Mouse (Mus musculus): Measurements from ENCODE around the gene Ganc.

Gene Ganc

GRCm38 (mm10) chr2:120452600-120452999 lies 48.9 kb downstream of the Ganc start:
- no peak for DNase-seq

GRCm38 (mm10) chr2:120454987-120455386 lies 51.3 kb downstream of the Ganc start:
- DNase-seq, result no peak

GRCm38 (mm10) chr2:120455719-120456118 lies 52.0 kb downstream of the Ganc start, which contains the start of gene Capn3:
TSS of gene Capn3 (plus strand) at chr2:120456019.
- DNase-seq, result no peak

GRCm38 (mm10) chr2:120460216-120460615 lies 56.5 kb downstream of the Ganc start:
- DNase-seq, result no peak

- no peak for DNase-seq
These were observed 59.6 kb downstream of the Ganc start for GRCm38 (mm10) chr2:120463328-120463727.

- DNase-seq, result no peak
These were observed 60.4 kb downstream of the Ganc start for GRCm38 (mm10) chr2:120464091-120464490.

GRCm38 (mm10) chr2:120464732-120465396 lies 61.2 kb downstream of the Ganc start:
- no peak for DNase-seq

GRCm38 (mm10) chr2:120465397-120465785 lies 61.7 kb downstream of the Ganc start:
- no peak for DNase-seq

GRCm38 (mm10) chr2:120468011-120468410 lies 64.3 kb downstream of the Ganc start:
- no peak for DNase-seq

GRCm38 (mm10) chr2:120469220-120469619 lies 65.5 kb downstream of the Ganc start:
- no peak for DNase-seq

GRCm38 (mm10) chr2:120469715-120470114 lies 66.0 kb downstream of the Ganc start:
- no peak for DNase-seq

GRCm38 (mm10) chr2:120470856-120471255 lies 67.2 kb downstream of the Ganc start:
- no peak for DNase-seq

GRCm38 (mm10) chr2:120476277-120477087 lies 72.8 kb downstream of the Ganc start:
- DNase-seq, result no peak

GRCm38 (mm10) chr2:120478600-120478999 lies 74.9 kb downstream of the Ganc start:
- no peak for DNase-seq

GRCm38 (mm10) chr2:120481921-120482320 lies 78.2 kb downstream of the Ganc start:
- DNase-seq, result no peak

GRCm38 (mm10) chr2:120482506-120483389 lies 79.1 kb downstream of the Ganc start:
- DNase-seq, result no peak

- DNase-seq, result no peak
These were observed 80.5 kb downstream of the Ganc start for GRCm38 (mm10) chr2:120484241-120484640.

- no peak for DNase-seq
These were observed 89.6 kb downstream of the Ganc start for GRCm38 (mm10) chr2:120493254-120493653.

- no peak for DNase-seq
These were observed 92.8 kb downstream of the Ganc start for GRCm38 (mm10) chr2:120496511-120496910.

GRCm38 (mm10) chr2:120499971-120500471 lies 96.3 kb downstream of the Ganc start:
- no peak for DNase-seq

GRCm38 (mm10) chr2:120501136-120501918 lies 97.6 kb downstream of the Ganc start:
- DNase-seq, result no peak

GRCm38 (mm10) chr2:120501931-120502604 lies 98.4 kb downstream of the Ganc start:
- no peak for DNase-seq
